ENCODE assay signal across 23 mouse cellular contexts in the genomic region with DNA sequence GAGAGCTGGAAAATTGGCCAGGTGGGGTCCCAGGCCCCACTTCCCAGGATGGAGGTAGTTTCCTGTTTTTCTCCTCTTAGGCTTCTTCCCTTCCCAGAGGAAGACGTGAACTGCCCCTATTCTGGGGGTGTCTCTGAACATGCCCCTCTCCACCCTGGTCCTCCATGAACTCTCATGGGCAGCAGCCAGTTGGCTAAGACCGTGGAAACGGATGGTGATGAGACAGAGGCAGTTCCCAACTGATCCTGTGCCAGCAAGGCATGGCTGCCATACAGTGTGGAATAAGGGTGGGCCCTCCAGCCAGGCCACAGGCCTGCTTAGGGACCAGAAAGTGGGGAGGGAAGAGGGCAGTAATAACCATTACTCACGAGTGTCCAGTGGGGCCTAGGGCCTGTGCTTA. TPM values are rescaled to one million over a fixed set of nuclear protein-coding genes. Genes with fewer than 3 reads are reported as not detected.
"Had no signal": no experiment of that assay in that cellular context is flagged by ENCODE, and none has a peak within 500 bp of the region (broad histone marks: within the 10 kb centered on the region; RNA-seq: fewer than 3 reads in every experiment).

No protein-coding gene starts in this region.

- H3K9me3 ChIP-seq: heart, embryonic 13.5 days; hindbrain, embryonic 13.5 days; hindbrain, embryonic 15.5 days; kidney, embryonic 15.5 days; limb, embryonic 13.5 days; limb, embryonic 15.5 days had no signal

- ATAC-seq: hindbrain, postnatal 0 days; intestine, embryonic 16.5 days had no signal

- H3K27ac ChIP-seq: heart, adult 2 months; heart, embryonic 13.5 days; hindbrain, embryonic 13.5 days; hindbrain, embryonic 15.5 days; hindbrain, postnatal 0 days; kidney, embryonic 15.5 days; kidney, postnatal 0 days; limb, embryonic 13.5 days; limb, embryonic 15.5 days had no signal

- H3K9ac ChIP-seq: heart, embryonic 13.5 days; hindbrain, embryonic 15.5 days; kidney, embryonic 15.5 days; limb, embryonic 15.5 days had no signal

- DNase-seq: gastrocnemius, postnatal 14 days; gastrocnemius, postnatal 36 days; heart, adult 11 months; heart, adult 2 months; heart, postnatal 10 days; kidney, adult 11 months; kidney, adult 9 months; kidney, postnatal 14 days; kidney, postnatal 36 days; layer of hippocampus, adult 9-11 months; layer of hippocampus, postnatal 36 days; left cerebral cortex, postnatal 4 days had no signal

- H3K36me3 ChIP-seq: heart, embryonic 13.5 days; hindbrain, embryonic 13.5 days; hindbrain, embryonic 15.5 days; kidney, embryonic 15.5 days; limb, embryonic 13.5 days; limb, embryonic 15.5 days had no signal

- H3K4me2 ChIP-seq: heart, embryonic 11.5 days; heart, embryonic 13.5 days; hindbrain, embryonic 13.5 days; hindbrain, embryonic 15.5 days; kidney, embryonic 15.5 days; limb, embryonic 13.5 days; limb, embryonic 15.5 days had no signal

- H3K4me3 ChIP-seq: heart, adult 2 months; heart, embryonic 13.5 days; hindbrain, embryonic 13.5 days; hindbrain, embryonic 15.5 days; kidney, embryonic 15.5 days; limb, embryonic 13.5 days; limb, embryonic 15.5 days had no signal

- H3K4me1 ChIP-seq: hindbrain, embryonic 13.5 days; hindbrain, embryonic 15.5 days; kidney, embryonic 15.5 days; limb, embryonic 13.5 days; limb, embryonic 15.5 days had no signal

RNA-seq across cellular contexts. Expression of gene Gjc2, which starts 12.5 kb away (rescaled TPM):
- polyA plus RNA-seq: hindbrain, embryonic 11.5 days had no signal
